Mouse (Mus musculus): Measurements from ENCODE around the gene Abca8a. TPM values are rescaled to one million over a fixed set of nuclear protein-coding genes. Genes with fewer than 3 reads are reported as not detected.

The Abca8a gene
- polyA plus RNA-seq (2016; fragmentation: Nextera tagmentation; extraction: Ambion mirVana), result 0.02 TPM in 1 of 2 replicates, not detected in the other

DNA sequence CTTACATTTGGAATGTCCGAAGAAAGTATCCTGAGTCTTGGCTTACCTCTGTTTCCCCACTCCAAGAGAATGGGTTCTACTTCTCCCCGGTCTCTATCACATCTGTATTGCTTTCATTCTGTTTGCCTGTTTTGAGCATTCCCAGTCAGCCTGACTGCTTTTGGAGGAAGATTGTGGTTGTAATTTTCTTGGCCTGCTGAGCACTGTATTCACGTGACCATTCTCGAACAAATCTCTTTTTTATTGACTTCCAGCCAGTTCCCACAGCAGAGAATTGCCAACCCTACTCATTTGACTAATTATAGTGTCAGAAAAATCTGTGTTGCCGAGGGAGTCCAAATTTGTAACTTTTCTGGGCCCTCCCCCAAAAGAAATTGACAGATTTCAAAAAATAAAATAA is at the start of gene Abca8a:
Gene Abca8a (minus strand): TSS at position 121 of the 400 bp plus-strand sequence.
- DNase-seq (ENCODE audit: low spot score), result no peak
- H3K27ac ChIP-seq (replicated peaks), result no peak within 1 kb of the TSS
- H3K9me3 ChIP-seq (replicated peaks), result no peaks in the 10 kb centered on the region
- H3K27me3 ChIP-seq (ENCODE audit: low read depth, poor library complexity, severe bottlenecking), result no peaks in the 10 kb centered on the region
- WGBS, result 89% methylated on average over 5 of the region's 5 CpGs
- H3K4me1 ChIP-seq, result no peaks in the 10 kb centered on the region
- no peak within 1 kb of the TSS for H3K4me3 ChIP-seq
- no peaks in the 10 kb centered on the region for H3K36me3 ChIP-seq

- Histone ChIP-seq H3K4me1 (no peaks in the 10 kb centered on the region), H3K36me3 (no peaks in the 10 kb centered on the region), H3K4me3 (no peak overlapping the region), H3K9me3 (replicated peaks) (no peaks in the 10 kb centered on the region), H3K27ac (replicated peaks) (no peak overlapping the region), H3K27me3 (ENCODE audit: low read depth, poor library complexity, severe bottlenecking) (no peaks in the 10 kb centered on the region)
- WGBS, result 94% methylated on average over 11 of the region's 11 CpGs
- DNase-seq (ENCODE audit: low spot score), result no peak
Measured at GRCm38 (mm10) chr11:110145421-110145820, 49.6 kb upstream of the Abca8a start.

GRCm38 (mm10) chr11:110130760-110131159 is 35.0 kb upstream of the Abca8a start:
- DNase-seq (ENCODE audit: low spot score), result no peak
- no peaks in the 10 kb centered on the region for H3K9me3 ChIP-seq (replicated peaks)
- no peaks in the 10 kb centered on the region for H3K27me3 ChIP-seq (ENCODE audit: low read depth, poor library complexity, severe bottlenecking)
- H3K4me1 ChIP-seq, result no peaks in the 10 kb centered on the region
- WGBS, result 97% methylated on average over 5 of the region's 5 CpGs
- H3K36me3 ChIP-seq, result no peaks in the 10 kb centered on the region
- H3K27ac ChIP-seq (replicated peaks), result no peak overlapping the region
- H3K4me3 ChIP-seq, result no peak overlapping the region

DNA sequence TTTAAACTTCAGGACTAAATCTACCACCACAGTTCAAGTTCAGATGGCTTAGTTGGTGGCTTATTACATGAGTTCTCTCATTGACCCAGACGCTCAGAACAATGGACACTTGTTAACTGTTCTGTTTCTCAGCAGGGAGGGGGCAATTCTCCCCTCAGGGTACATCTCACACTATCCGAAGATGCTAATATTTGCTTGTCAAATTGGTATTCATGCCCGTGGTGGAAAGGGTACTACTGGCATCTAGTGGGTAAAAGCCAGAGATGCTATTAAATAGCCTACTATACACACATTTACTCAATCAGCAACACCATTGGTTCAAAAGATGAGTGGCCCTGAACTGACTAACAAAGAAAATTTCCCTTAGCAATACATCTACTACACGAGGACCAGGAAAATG is 15.4 kb upstream of the Abca8a start:
- H3K27me3 ChIP-seq (ENCODE audit: low read depth, poor library complexity, severe bottlenecking), result no peaks in the 10 kb centered on the region
- H3K36me3 ChIP-seq, result no peaks in the 10 kb centered on the region
- H3K27ac ChIP-seq (replicated peaks), result no peak overlapping the region
- no peaks in the 10 kb centered on the region for H3K9me3 ChIP-seq (replicated peaks)
- 80% methylated on average over 4 of the region's 4 CpGs for WGBS
- no peak overlapping the region for H3K4me3 ChIP-seq
- no peaks in the 10 kb centered on the region for H3K4me1 ChIP-seq
- DNase-seq (ENCODE audit: low spot score), result no peak

- Histone ChIP-seq H3K4me3 (no peak overlapping the region), H3K36me3 (no peaks in the 10 kb centered on the region), H3K4me1 (no peaks in the 10 kb centered on the region), H3K9me3 (replicated peaks) (no peaks in the 10 kb centered on the region), H3K27ac (replicated peaks) (no peak overlapping the region), H3K27me3 (ENCODE audit: low read depth, poor library complexity, severe bottlenecking) (no peaks in the 10 kb centered on the region)
- DNase-seq (ENCODE audit: low spot score), result no peak
- WGBS, result 91% methylated on average over 7 of the region's 7 CpGs
Measured at GRCm38 (mm10) chr11:110101437-110101836, 5.7 kb upstream of the Abca8a start.

GRCm38 (mm10) chr11:110098901-110099300 is 3.1 kb upstream of the Abca8a start:
- WGBS, result 85% methylated on average over 4 of the region's 4 CpGs
- no peaks in the 10 kb centered on the region for H3K4me1 ChIP-seq
- H3K9me3 ChIP-seq (replicated peaks), result no peaks in the 10 kb centered on the region
- no peaks in the 10 kb centered on the region for H3K36me3 ChIP-seq
- H3K27ac ChIP-seq (replicated peaks), result no peak overlapping the region
- no peak overlapping the region for H3K4me3 ChIP-seq
- no peaks in the 10 kb centered on the region for H3K27me3 ChIP-seq (ENCODE audit: low read depth, poor library complexity, severe bottlenecking)
- no peak for DNase-seq (ENCODE audit: low spot score)

DNA sequence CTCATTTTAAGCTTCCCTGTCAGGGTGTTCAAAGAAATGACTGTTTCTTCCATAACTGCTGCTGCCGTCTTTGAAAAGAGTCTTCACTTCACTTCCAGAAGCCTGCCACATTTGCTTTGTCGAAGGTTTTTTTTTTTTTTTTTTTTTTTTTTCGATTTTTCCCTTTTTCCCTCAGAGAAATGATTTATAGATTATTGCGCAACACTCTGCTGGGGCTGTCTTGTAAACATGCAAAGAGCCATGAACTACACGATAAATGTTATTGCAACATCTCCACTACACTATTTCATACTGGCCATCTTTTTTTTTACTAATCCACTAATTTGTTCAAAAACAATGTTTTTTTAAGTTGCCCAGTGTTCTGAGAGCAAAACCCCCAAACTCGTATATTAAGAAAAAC is 1.7 kb upstream of the Abca8a start:
- no peaks in the 10 kb centered on the region for H3K36me3 ChIP-seq
- H3K4me3 ChIP-seq, result no peak overlapping the region
- DNase-seq (ENCODE audit: low spot score), result no peak
- no peaks in the 10 kb centered on the region for H3K27me3 ChIP-seq (ENCODE audit: low read depth, poor library complexity, severe bottlenecking)
- no peaks in the 10 kb centered on the region for H3K9me3 ChIP-seq (replicated peaks)
- H3K27ac ChIP-seq (replicated peaks), result no peak overlapping the region
- 84% methylated on average over 6 of the region's 6 CpGs for WGBS
- no peaks in the 10 kb centered on the region for H3K4me1 ChIP-seq

DNA sequence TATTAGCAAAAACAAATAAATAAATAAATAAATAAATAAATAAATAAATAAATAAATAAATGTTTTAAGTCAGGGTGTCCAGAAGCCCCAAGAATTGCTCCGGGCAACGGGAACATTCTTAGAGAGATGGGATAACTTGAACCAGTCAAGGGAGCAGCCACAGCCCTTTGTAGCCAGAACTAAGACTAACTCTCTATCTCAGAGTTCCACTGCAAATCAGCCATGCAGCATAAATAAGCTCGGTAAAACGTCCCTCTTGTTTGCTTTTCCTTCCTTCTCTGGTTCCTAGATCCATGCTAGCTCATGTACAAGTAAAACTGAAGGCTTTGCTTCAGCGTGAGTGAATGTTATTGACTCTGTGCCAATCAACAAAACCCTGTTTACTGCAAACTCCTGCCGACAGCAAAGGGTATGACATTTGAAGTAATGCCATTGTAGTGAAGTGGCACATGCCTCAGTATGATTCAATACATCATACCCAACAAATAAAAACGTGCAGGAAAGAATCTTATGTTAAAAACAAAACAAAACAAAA is 865 bp downstream of the Abca8a start:
- H3K27ac ChIP-seq (replicated peaks), result no peak overlapping the region
- 79% methylated on average over 7 of the region's 7 CpGs for WGBS
- no peak overlapping the region for H3K4me3 ChIP-seq
- no peaks in the 10 kb centered on the region for H3K27me3 ChIP-seq (ENCODE audit: low read depth, poor library complexity, severe bottlenecking)
- no peak for DNase-seq (ENCODE audit: low spot score)
- no peaks in the 10 kb centered on the region for H3K36me3 ChIP-seq
- no peaks in the 10 kb centered on the region for H3K9me3 ChIP-seq (replicated peaks)
- no peaks in the 10 kb centered on the region for H3K4me1 ChIP-seq

GRCm38 (mm10) chr11:110094236-110094635 is 1.5 kb downstream of the Abca8a start:
- H3K4me3 ChIP-seq, result no peak overlapping the region
- 88% methylated on average over 3 of the region's 3 CpGs for WGBS
- no peaks in the 10 kb centered on the region for H3K9me3 ChIP-seq (replicated peaks)
- no peaks in the 10 kb centered on the region for H3K4me1 ChIP-seq
- H3K27me3 ChIP-seq (ENCODE audit: low read depth, poor library complexity, severe bottlenecking), result no peaks in the 10 kb centered on the region
- DNase-seq (ENCODE audit: low spot score), result no peak
- H3K36me3 ChIP-seq, result no peaks in the 10 kb centered on the region
- no peak overlapping the region for H3K27ac ChIP-seq (replicated peaks)

- Histone ChIP-seq H3K36me3 (no peaks in the 10 kb centered on the region), H3K4me1 (no peaks in the 10 kb centered on the region)
- 71% methylated on average over 2 of the region's 2 CpGs for WGBS
Measured at GRCm38 (mm10) chr11:110091328-110091727, 4.5 kb downstream of the Abca8a start.

DNA sequence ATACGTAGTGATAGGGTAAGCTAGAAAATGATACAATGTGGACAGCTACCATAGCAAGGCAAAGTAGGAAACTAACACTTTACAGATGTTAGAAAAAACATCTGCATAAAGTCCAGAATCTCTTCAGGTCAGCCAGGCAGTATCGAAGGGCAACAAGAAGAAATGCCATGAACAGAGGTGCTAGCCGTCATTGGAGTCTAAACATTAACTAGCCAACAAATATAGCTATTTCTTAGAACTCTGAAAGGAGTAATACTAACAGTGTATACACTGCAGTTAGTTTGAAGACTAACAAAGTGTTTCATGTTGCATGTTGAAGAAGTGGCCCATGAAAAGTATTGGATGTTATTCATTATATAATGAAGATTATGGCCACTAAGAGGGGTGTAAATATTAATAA is 23.6 kb downstream of the Abca8a start:
- WGBS, result 88% methylated on average over 3 of the region's 3 CpGs
- no peaks in the 10 kb centered on the region for H3K27me3 ChIP-seq (ENCODE audit: low read depth, poor library complexity, severe bottlenecking)
- no peaks in the 10 kb centered on the region for H3K9me3 ChIP-seq (replicated peaks)
- no peak overlapping the region for H3K27ac ChIP-seq (replicated peaks)
- no peaks in the 10 kb centered on the region for H3K4me1 ChIP-seq
- DNase-seq (ENCODE audit: low spot score), result no peak
- H3K4me3 ChIP-seq, result no peak overlapping the region
- H3K36me3 ChIP-seq, result no peaks in the 10 kb centered on the region

More at GRCm38 (mm10) chr11:110091328-110091727, 4.5 kb downstream of the Abca8a start:
- no peak for DNase-seq (ENCODE audit: low spot score)
- H3K27me3 ChIP-seq (ENCODE audit: low read depth, poor library complexity, severe bottlenecking), result no peaks in the 10 kb centered on the region
- H3K9me3 ChIP-seq (replicated peaks), result no peaks in the 10 kb centered on the region
- no peak overlapping the region for H3K4me3 ChIP-seq
- no peak overlapping the region for H3K27ac ChIP-seq (replicated peaks)

DNA sequence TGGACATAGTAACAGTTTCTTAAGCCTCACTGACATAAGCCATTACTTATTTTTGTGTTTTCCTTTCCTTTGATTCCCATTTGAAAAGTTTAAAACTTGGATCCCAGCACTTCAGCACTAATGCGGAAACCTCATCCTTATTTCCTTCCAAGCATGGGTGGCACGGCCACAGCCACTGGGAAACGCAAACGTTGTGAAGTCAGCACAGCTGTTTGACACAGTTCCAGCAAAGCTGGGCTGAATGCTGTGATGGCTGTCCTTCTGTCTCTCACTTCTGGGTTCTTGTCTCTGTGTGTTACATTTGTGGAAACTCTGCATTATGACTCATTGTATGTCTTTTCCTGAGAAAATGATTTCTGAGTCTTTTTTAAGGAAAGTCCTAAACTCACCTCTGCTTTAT is 34.7 kb downstream of the Abca8a start:
- WGBS, result 80% methylated on average over 4 of the region's 4 CpGs
- Histone ChIP-seq H3K36me3 (no peaks in the 10 kb centered on the region), H3K9me3 (replicated peaks) (no peaks in the 10 kb centered on the region), H3K27me3 (ENCODE audit: low read depth, poor library complexity, severe bottlenecking) (no peaks in the 10 kb centered on the region), H3K27ac (replicated peaks) (no peak overlapping the region), H3K4me3 (no peak overlapping the region), H3K4me1 (no peaks in the 10 kb centered on the region)
- no peak for DNase-seq (ENCODE audit: low spot score)

GRCm38 (mm10) chr11:110060127-110060526 is 35.7 kb downstream of the Abca8a start:
- Histone ChIP-seq H3K4me1 (no peaks in the 10 kb centered on the region), H3K4me3 (no peak overlapping the region), H3K9me3 (replicated peaks) (no peaks in the 10 kb centered on the region), H3K27ac (replicated peaks) (no peak overlapping the region), H3K36me3 (no peaks in the 10 kb centered on the region), H3K27me3 (ENCODE audit: low read depth, poor library complexity, severe bottlenecking) (no peaks in the 10 kb centered on the region)
- 79% methylated on average over 2 of the region's 2 CpGs for WGBS
- no peak for DNase-seq (ENCODE audit: low spot score)

DNA sequence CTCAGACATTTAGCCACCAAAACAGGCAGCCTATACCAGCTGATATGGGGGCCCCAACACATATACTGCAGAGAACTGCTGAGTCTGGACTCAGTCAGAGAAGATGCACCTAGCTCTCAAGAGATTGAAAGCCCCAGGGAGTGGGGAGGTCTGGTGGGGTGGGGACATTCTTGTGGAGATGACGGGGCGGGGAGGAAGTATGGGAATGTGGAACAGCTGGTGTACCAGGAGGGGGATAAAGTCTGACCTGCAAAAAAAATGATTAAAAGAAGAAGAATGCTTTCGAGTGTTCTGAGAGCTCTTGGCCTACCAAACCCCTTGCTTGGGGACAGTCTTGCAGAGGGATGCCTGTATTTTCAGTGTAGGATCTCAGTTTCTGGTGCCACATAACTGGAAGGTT is 42.1 kb downstream of the Abca8a start:
- 75% methylated on average over 3 of the region's 3 CpGs for WGBS
- Histone ChIP-seq H3K27me3 (ENCODE audit: low read depth, poor library complexity, severe bottlenecking) (no peaks in the 10 kb centered on the region), H3K27ac (replicated peaks) (no peak overlapping the region), H3K4me3 (no peak overlapping the region), H3K4me1 (no peaks in the 10 kb centered on the region), H3K36me3 (no peaks in the 10 kb centered on the region), H3K9me3 (replicated peaks) (no peaks in the 10 kb centered on the region)
- DNase-seq (ENCODE audit: low spot score), result no peak

All from midbrain, embryonic 10.5 days (tissue).